Mouse (Mus musculus): ENCODE measurements around the gene Epc2. TPM values are rescaled to one million over a fixed set of nuclear protein-coding genes. Genes with fewer than 3 reads are reported as not detected.
A peak's percentile ranks its signal among the peaks of the same experiment; 100 is the strongest.

Epc2 gene
- total and polyA plus RNA-seq, 2 experiments from 2014 or later = 9.2 to 80.4 TPM

GRCm38 (mm10) chr2:49510832-49511231, 59.5 kb downstream of the Epc2 start:
- no peak for DNase-seq
- Histone ChIP-seq H3K4me2 (ENCODE audit: low read depth) (no peak overlapping the region), H3K9me3 (ENCODE audit: low read length) (no peaks in the 10 kb centered on the region), H3K4me3 (ENCODE audit: low read depth, low read length) (no peak overlapping the region), H3K36me3 (ENCODE audit: insufficient read depth) (no peaks in the 10 kb centered on the region), H3K9ac (no peak overlapping the region), H3K27me3 (ENCODE audit: insufficient read depth, low read length) (no peaks in the 10 kb centered on the region), H3K4me1 (ENCODE audit: insufficient read depth) (no peaks in the 10 kb centered on the region), H3K27ac (ENCODE audit: low read depth, low read length) (no peak overlapping the region)
- 22% methylated on average over 1 of the region's 1 CpGs for WGBS
- TF ChIP-seq CTCF (IDR thresholded peaks at IDR 0.05; ENCODE audit: low read depth) = no peak
- ATAC-seq = no peak

GRCm38 (mm10) chr2:49516011-49516410, 64.7 kb downstream of the Epc2 start:
- no peak for ATAC-seq
- H3K4me3 ChIP-seq (ENCODE audit: low read depth, low read length) = no peak overlapping the region
- no peak for DNase-seq
- H3K4me2 ChIP-seq (ENCODE audit: low read depth) = no peak overlapping the region
- H3K27ac ChIP-seq (ENCODE audit: low read depth, low read length) = no peak overlapping the region
- H3K9me3 ChIP-seq (ENCODE audit: low read length) = no peaks in the 10 kb centered on the region
- no peaks in the 10 kb centered on the region for H3K36me3 ChIP-seq (ENCODE audit: insufficient read depth)
- no peaks in the 10 kb centered on the region for H3K27me3 ChIP-seq (ENCODE audit: insufficient read depth, low read length)
- 91% methylated on average over 2 of the region's 2 CpGs for WGBS
- H3K9ac ChIP-seq = no peak overlapping the region
- TF ChIP-seq CTCF (IDR thresholded peaks at IDR 0.05; ENCODE audit: low read depth) = no peak
- H3K4me1 ChIP-seq (ENCODE audit: insufficient read depth) = no peaks in the 10 kb centered on the region

GRCm38 (mm10) chr2:49520409-49520808, 69.1 kb downstream of the Epc2 start:
- H3K4me1 ChIP-seq (ENCODE audit: insufficient read depth) = no peaks in the 10 kb centered on the region
- 90% methylated on average over 2 of the region's 2 CpGs for WGBS
- no peak overlapping the region for H3K4me3 ChIP-seq (ENCODE audit: low read depth, low read length)
- no peaks in the 10 kb centered on the region for H3K36me3 ChIP-seq (ENCODE audit: insufficient read depth)
- no peak for TF ChIP-seq CTCF (IDR thresholded peaks at IDR 0.05; ENCODE audit: low read depth)
- no peak overlapping the region for H3K27ac ChIP-seq (ENCODE audit: low read depth, low read length)
- ATAC-seq (no peak), DNase-seq (no peak)
- H3K4me2 ChIP-seq (ENCODE audit: low read depth) = no peak overlapping the region
- H3K9ac ChIP-seq = no peak overlapping the region
- no peaks in the 10 kb centered on the region for H3K27me3 ChIP-seq (ENCODE audit: insufficient read depth, low read length)
- no peaks in the 10 kb centered on the region for H3K9me3 ChIP-seq (ENCODE audit: low read length)

GRCm38 (mm10) chr2:49520989-49521388, 69.7 kb downstream of the Epc2 start:
- no peaks in the 10 kb centered on the region for H3K4me1 ChIP-seq (ENCODE audit: insufficient read depth)

GRCm38 (mm10) chr2:49521564-49521963, 70.3 kb downstream of the Epc2 start:
- H3K9me3 ChIP-seq (ENCODE audit: low read length) = no peaks in the 10 kb centered on the region
- H3K27ac ChIP-seq (ENCODE audit: low read depth, low read length) = no peak overlapping the region
- DNase-seq (no peak), ATAC-seq (peak; percentile 38)
- H3K36me3 ChIP-seq (ENCODE audit: insufficient read depth) = no peaks in the 10 kb centered on the region
- H3K9ac ChIP-seq = no peak overlapping the region
- H3K4me3 ChIP-seq (ENCODE audit: low read depth, low read length) = no peak overlapping the region
- TF ChIP-seq CTCF (IDR thresholded peaks at IDR 0.05; ENCODE audit: low read depth) = no peak
- 37% methylated on average over 2 of the region's 2 CpGs for WGBS
- no peaks in the 10 kb centered on the region for H3K4me1 ChIP-seq (ENCODE audit: insufficient read depth)
- H3K27me3 ChIP-seq (ENCODE audit: insufficient read depth, low read length) = no peaks in the 10 kb centered on the region
- H3K4me2 ChIP-seq (ENCODE audit: low read depth) = no peak overlapping the region

More at GRCm38 (mm10) chr2:49520989-49521388, 69.7 kb downstream of the Epc2 start:
- DNase-seq (peak; percentile 25), ATAC-seq (peak; percentile 50)
- Histone ChIP-seq H3K4me3 (ENCODE audit: low read depth, low read length) (no peak overlapping the region), H3K36me3 (ENCODE audit: insufficient read depth) (no peaks in the 10 kb centered on the region), H3K9me3 (ENCODE audit: low read length) (no peaks in the 10 kb centered on the region), H3K4me2 (ENCODE audit: low read depth) (no peak overlapping the region), H3K27ac (ENCODE audit: low read depth, low read length) (no peak overlapping the region), H3K27me3 (ENCODE audit: insufficient read depth, low read length) (no peaks in the 10 kb centered on the region), H3K9ac (no peak overlapping the region)
- WGBS = 43% methylated on average over 1 of the region's 1 CpGs
- TF ChIP-seq CTCF (IDR thresholded peaks at IDR 0.05; ENCODE audit: low read depth) = no peak

- Histone ChIP-seq H3K27me3 (ENCODE audit: insufficient read depth, low read length) (no peaks in the 10 kb centered on the region), H3K36me3 (ENCODE audit: insufficient read depth) (no peaks in the 10 kb centered on the region), H3K9me3 (ENCODE audit: low read length) (no peaks in the 10 kb centered on the region), H3K27ac (ENCODE audit: low read depth, low read length) (no peak overlapping the region), H3K9ac (no peak overlapping the region), H3K4me3 (ENCODE audit: low read depth, low read length) (no peak overlapping the region), H3K4me1 (ENCODE audit: insufficient read depth) (no peaks in the 10 kb centered on the region), H3K4me2 (ENCODE audit: low read depth) (no peak overlapping the region)
- 73% methylated on average over 4 of the region's 4 CpGs for whole genome bisulfite sequencing
- ATAC-seq (no peak), DNase-seq (no peak)
- no peak for TF ChIP-seq CTCF (IDR thresholded peaks at IDR 0.05; ENCODE audit: low read depth)
Observed at GRCm38 (mm10) chr2:49522578-49522977, 71.3 kb downstream of the Epc2 start.

- Histone ChIP-seq H3K27ac (ENCODE audit: low read depth, low read length) (no peak overlapping the region), H3K4me3 (ENCODE audit: low read depth, low read length) (no peak overlapping the region), H3K27me3 (ENCODE audit: insufficient read depth, low read length) (no peaks in the 10 kb centered on the region), H3K4me2 (ENCODE audit: low read depth) (no peak overlapping the region), H3K36me3 (ENCODE audit: insufficient read depth) (peaks cover 9% of the 10 kb centered on the region; the same call in 1 of the 2 replicates), H3K9me3 (ENCODE audit: low read length) (no peaks in the 10 kb centered on the region), H3K9ac (no peak overlapping the region), H3K4me1 (ENCODE audit: insufficient read depth) (no peaks in the 10 kb centered on the region)
- no peak for TF ChIP-seq CTCF (IDR thresholded peaks at IDR 0.05; ENCODE audit: low read depth)
- DNase-seq (no peak), ATAC-seq (no peak)
- WGBS = 88% methylated on average over 6 of the region's 6 CpGs
Observed at GRCm38 (mm10) chr2:49537147-49537546, 85.9 kb downstream of the Epc2 start.
